Mouse (Mus musculus): ENCODE measurements around the gene Trpc1. TPM values are rescaled to one million over a fixed set of nuclear protein-coding genes. Genes with fewer than 3 reads are reported as not detected.

Gene Trpc1
- polyA plus RNA-seq, 1 experiment: 26.2 TPM

DNA sequence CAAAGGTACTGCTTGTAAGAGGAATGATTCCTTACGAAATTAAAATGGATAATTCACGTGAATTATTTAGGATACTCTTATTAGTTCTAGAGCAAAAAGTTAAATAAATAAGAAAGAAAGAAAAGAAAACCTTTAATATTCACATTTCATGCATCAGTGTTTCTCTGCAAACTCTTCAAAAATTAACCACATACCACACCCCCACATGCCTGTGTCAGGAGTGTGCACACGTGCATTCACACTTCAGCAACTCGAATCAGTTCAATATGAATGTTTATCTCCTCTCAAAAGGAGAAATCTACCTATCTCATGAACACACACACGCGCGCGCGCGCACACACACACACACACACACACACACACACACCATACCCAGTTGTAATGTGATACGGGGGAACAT is 69.5 kb downstream of the Trpc1 start:
- H3K4me1 ChIP-seq (ENCODE audit: control insufficient read depth, insufficient read depth, low read length): no peaks in the 10 kb centered on the region
- H3K27ac ChIP-seq (ENCODE audit: insufficient read depth, low read length): no peak overlapping the region
- no peak overlapping the region for H3K4me3 ChIP-seq (ENCODE audit: insufficient read depth, low read length)
- TF ChIP-seq POLR2A (IDR thresholded peaks at IDR 0.05; ENCODE audit: extremely low read depth, insufficient read depth, low read length) (no peak), CTCF (IDR thresholded peaks at IDR 0.05; ENCODE audit: extremely low read depth, insufficient read depth, low read length) (no peak)

DNA sequence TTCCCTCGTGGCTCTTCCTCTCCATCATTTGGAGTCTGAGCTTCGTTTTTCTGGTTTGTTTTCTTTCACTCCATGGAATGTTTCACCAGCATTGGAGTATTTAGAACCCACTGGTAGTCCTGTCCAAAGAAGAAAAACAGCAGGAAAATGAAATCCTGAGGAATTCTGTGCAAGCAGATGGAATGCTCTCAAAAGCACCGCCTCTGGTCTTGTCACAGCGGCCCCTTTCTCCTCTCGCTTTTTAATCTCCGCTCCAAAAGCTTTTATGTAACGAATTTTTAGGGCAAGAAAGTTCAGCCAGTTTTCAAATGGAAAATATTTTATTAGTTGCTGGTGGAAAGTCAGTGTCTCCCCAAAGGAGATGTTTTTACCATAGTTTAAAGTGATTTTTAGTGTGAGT is 70.2 kb downstream of the Trpc1 start:
- no peak for TF ChIP-seq POLR2A (IDR thresholded peaks at IDR 0.05; ENCODE audit: extremely low read depth, insufficient read depth, low read length)
- TF ChIP-seq CTCF (IDR thresholded peaks at IDR 0.05; ENCODE audit: extremely low read depth, insufficient read depth, low read length): no peak
- H3K4me1 ChIP-seq (ENCODE audit: control insufficient read depth, insufficient read depth, low read length): no peaks in the 10 kb centered on the region
- H3K4me3 ChIP-seq (ENCODE audit: insufficient read depth, low read length): no peak overlapping the region
- H3K27ac ChIP-seq (ENCODE audit: insufficient read depth, low read length): no peak overlapping the region

GRCm38 (mm10) chr9:95676021-95676420 is 74.2 kb downstream of the Trpc1 start:
- no peaks in the 10 kb centered on the region for H3K4me1 ChIP-seq (ENCODE audit: control insufficient read depth, insufficient read depth, low read length)
- no peak overlapping the region for H3K27ac ChIP-seq (ENCODE audit: insufficient read depth, low read length)
- no peak overlapping the region for H3K4me3 ChIP-seq (ENCODE audit: insufficient read depth, low read length)
- TF ChIP-seq CTCF (IDR thresholded peaks at IDR 0.05; ENCODE audit: extremely low read depth, insufficient read depth, low read length) (peak; percentile 8; the same call in 1 of the 2 replicates), POLR2A (IDR thresholded peaks at IDR 0.05; ENCODE audit: extremely low read depth, insufficient read depth, low read length) (no peak)

GRCm38 (mm10) chr9:95675064-95675699 is 75.0 kb downstream of the Trpc1 start:
- Histone ChIP-seq H3K27ac (ENCODE audit: insufficient read depth, low read length) (no peak overlapping the region), H3K4me1 (ENCODE audit: control insufficient read depth, insufficient read depth, low read length) (no peaks in the 10 kb centered on the region), H3K4me3 (ENCODE audit: insufficient read depth, low read length) (no peak overlapping the region)
- TF ChIP-seq POLR2A (IDR thresholded peaks at IDR 0.05; ENCODE audit: extremely low read depth, insufficient read depth, low read length) (no peak), CTCF (IDR thresholded peaks at IDR 0.05; ENCODE audit: extremely low read depth, insufficient read depth, low read length) (no peak)

- Histone ChIP-seq H3K4me3 (ENCODE audit: insufficient read depth, low read length) (no peak overlapping the region), H3K4me1 (ENCODE audit: control insufficient read depth, insufficient read depth, low read length) (no peaks in the 10 kb centered on the region)
- TF ChIP-seq CTCF (IDR thresholded peaks at IDR 0.05; ENCODE audit: extremely low read depth, insufficient read depth, low read length): 0 out of 2 replicates have a peak, but pooled peaks have one; percentile 18
- TF ChIP-seq POLR2A (IDR thresholded peaks at IDR 0.05; ENCODE audit: extremely low read depth, insufficient read depth, low read length): no peak
These were observed 77.4 kb downstream of the Trpc1 start for GRCm38 (mm10) chr9:95672760-95673159.

GRCm38 (mm10) chr9:95672331-95672730 is 77.8 kb downstream of the Trpc1 start:
- Histone ChIP-seq H3K27ac (ENCODE audit: insufficient read depth, low read length) (no peak overlapping the region), H3K4me3 (ENCODE audit: insufficient read depth, low read length) (no peak overlapping the region), H3K4me1 (ENCODE audit: control insufficient read depth, insufficient read depth, low read length) (no peaks in the 10 kb centered on the region)
- TF ChIP-seq CTCF (IDR thresholded peaks at IDR 0.05; ENCODE audit: extremely low read depth, insufficient read depth, low read length) (no peak), POLR2A (IDR thresholded peaks at IDR 0.05; ENCODE audit: extremely low read depth, insufficient read depth, low read length) (no peak)

More at GRCm38 (mm10) chr9:95672760-95673159, 77.4 kb downstream of the Trpc1 start:
- no peak overlapping the region for H3K27ac ChIP-seq (ENCODE audit: insufficient read depth, low read length)

DNA sequence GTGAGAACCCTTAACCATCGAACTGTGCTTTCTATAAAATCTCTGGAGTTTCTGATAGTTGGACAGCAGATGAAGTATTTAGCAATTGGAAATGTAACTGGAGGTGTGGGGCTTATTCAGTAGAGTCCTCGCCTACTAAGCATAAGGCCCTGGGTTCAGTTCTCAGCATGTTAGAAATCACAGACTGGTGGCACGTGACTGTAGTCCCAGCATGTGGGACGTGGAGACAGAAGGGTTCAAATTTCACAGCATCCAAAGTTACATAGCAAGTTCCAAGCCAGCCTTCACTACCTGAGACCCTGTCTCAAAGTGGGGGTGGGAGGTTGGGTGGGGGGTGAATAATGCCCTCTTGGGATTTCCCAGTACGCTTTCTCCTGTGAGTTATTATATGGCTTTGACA is 81.9 kb downstream of the Trpc1 start:
- Histone ChIP-seq H3K27ac (ENCODE audit: insufficient read depth, low read length) (no peak overlapping the region), H3K4me1 (ENCODE audit: control insufficient read depth, insufficient read depth, low read length) (peaks cover 4% of the 10 kb centered on the region), H3K4me3 (ENCODE audit: insufficient read depth, low read length) (no peak overlapping the region)
- TF ChIP-seq POLR2A (IDR thresholded peaks at IDR 0.05; ENCODE audit: extremely low read depth, insufficient read depth, low read length) (no peak), CTCF (IDR thresholded peaks at IDR 0.05; ENCODE audit: extremely low read depth, insufficient read depth, low read length) (no peak)

- Histone ChIP-seq H3K4me3 (ENCODE audit: insufficient read depth, low read length) (no peak overlapping the region), H3K27ac (ENCODE audit: insufficient read depth, low read length) (no peak overlapping the region), H3K4me1 (ENCODE audit: control insufficient read depth, insufficient read depth, low read length) (peaks cover 4% of the 10 kb centered on the region)
- TF ChIP-seq POLR2A (IDR thresholded peaks at IDR 0.05; ENCODE audit: extremely low read depth, insufficient read depth, low read length) (no peak), CTCF (IDR thresholded peaks at IDR 0.05; ENCODE audit: extremely low read depth, insufficient read depth, low read length) (no peak)
These were observed 82.3 kb downstream of the Trpc1 start for GRCm38 (mm10) chr9:95667836-95668235.

- TF ChIP-seq CTCF (IDR thresholded peaks at IDR 0.05; ENCODE audit: extremely low read depth, insufficient read depth, low read length): no peak
- no peak for TF ChIP-seq POLR2A (IDR thresholded peaks at IDR 0.05; ENCODE audit: extremely low read depth, insufficient read depth, low read length)
- Histone ChIP-seq H3K4me1 (ENCODE audit: control insufficient read depth, insufficient read depth, low read length) (peaks cover 4% of the 10 kb centered on the region), H3K4me3 (ENCODE audit: insufficient read depth, low read length) (no peak overlapping the region), H3K27ac (ENCODE audit: insufficient read depth, low read length) (no peak overlapping the region)
These were observed 84.3 kb downstream of the Trpc1 start for GRCm38 (mm10) chr9:95665835-95666234.

DNA sequence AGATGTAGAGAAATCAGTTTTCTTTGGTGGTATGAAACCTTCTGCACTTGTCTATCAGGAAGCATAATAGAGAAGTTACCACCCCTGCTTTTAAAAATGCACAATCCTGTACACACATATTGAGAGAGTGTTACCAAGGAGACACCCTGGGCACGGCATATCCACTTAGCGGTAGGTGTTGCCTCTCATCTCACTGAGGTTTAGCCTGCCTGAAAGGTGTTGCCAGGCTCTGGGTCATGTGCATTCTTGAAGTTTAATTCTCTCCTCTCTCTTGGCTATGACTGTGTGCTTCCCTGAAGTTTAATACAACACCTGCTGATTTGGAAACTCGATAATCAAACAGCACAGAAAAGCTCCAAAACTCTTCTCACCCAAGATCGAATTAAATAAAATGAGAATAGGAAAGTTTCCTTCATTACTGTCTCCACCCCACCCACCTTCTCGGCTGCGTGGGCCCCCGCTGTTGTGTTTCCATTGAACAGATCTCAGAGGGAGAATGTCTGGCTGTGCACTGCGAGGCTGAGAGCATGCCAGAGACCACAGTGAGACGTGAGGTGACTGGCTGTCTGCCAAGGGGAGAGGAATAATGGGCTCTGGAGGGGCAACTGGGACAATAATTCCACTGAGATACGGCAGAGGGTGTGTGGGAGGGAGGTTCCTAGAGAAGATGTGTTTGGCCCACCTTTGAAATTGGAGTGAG is 85.7 kb downstream of the Trpc1 start:
- Histone ChIP-seq H3K4me3 (ENCODE audit: insufficient read depth, low read length) (no peak overlapping the region), H3K27ac (ENCODE audit: insufficient read depth, low read length) (no peak overlapping the region), H3K4me1 (ENCODE audit: control insufficient read depth, insufficient read depth, low read length) (peaks cover 4% of the 10 kb centered on the region)
- TF ChIP-seq CTCF (IDR thresholded peaks at IDR 0.05; ENCODE audit: extremely low read depth, insufficient read depth, low read length) (no peak), POLR2A (IDR thresholded peaks at IDR 0.05; ENCODE audit: extremely low read depth, insufficient read depth, low read length) (no peak)

Data from cortical plate, adult 2 months (tissue).